In the genomic region with DNA sequence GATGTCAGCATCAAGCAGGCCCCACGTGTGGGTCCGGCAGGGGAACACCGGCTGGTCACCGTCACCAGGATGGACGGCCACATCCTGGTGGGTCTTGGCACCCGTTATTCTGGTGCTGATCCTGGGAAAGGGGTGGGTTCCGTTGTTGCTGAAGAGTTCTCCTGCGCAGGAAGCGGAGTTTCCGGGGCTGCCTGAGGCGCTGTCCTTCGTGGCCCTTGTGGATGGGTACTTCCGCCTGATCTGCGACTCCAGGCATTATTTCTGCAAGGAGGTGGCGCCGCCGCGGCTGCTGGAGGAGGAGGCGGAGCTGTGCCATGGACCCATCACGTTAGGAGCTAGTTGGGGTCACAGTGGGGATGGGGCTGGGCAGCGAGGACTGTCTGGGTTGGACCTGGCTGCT, we compare ENCODE assay signal across 11 mouse cellular contexts. TPM values are rescaled to one million over a fixed set of nuclear protein-coding genes. Genes with fewer than 3 reads are reported as not detected.
DNase-seq lines count a peak whose midpoint lies in the region; ATAC-seq and TF ChIP-seq lines count a peak whose summit lies in the region.
"Had no signal": no experiment of that assay in that cellular context is flagged by ENCODE, and none has a peak within 500 bp of the region (broad histone marks: within the 10 kb centered on the region; RNA-seq: fewer than 3 reads in every experiment).

No protein-coding gene starts in this region.

- no peak overlapping the region for H3K27ac ChIP-seq in forebrain, embryonic 15.5 days (replicated peaks)
- no peak overlapping the region for H3K27ac ChIP-seq in forebrain, postnatal 0 days (ENCODE audit: low read depth, low read length)
- no peak overlapping the region for H3K27ac ChIP-seq in stomach, embryonic 15.5 days

- H3K36me3 ChIP-seq in forebrain, embryonic 15.5 days, result no peaks in the 10 kb centered on the region
- no peaks in the 10 kb centered on the region for H3K36me3 ChIP-seq in forebrain, postnatal 0 days (ENCODE audit: insufficient read depth)
- no peaks in the 10 kb centered on the region for H3K36me3 ChIP-seq in stomach, embryonic 15.5 days

- H3K4me3 ChIP-seq in forebrain, embryonic 15.5 days, result 0 out of 2 replicates have a peak overlapping the region, but pooled peaks have one; percentile 3
- H3K4me3 ChIP-seq in forebrain, postnatal 0 days (ENCODE audit: low read depth, low read length), result no peak overlapping the region
- H3K4me3 ChIP-seq in stomach, embryonic 15.5 days (replicated peaks), result no peak overlapping the region
- H3K4me3 ChIP-seq: megakaryocyte, embryonic 14.5 days had no signal

- H3K4me2 ChIP-seq in forebrain, embryonic 15.5 days (replicated peaks), result no peak overlapping the region
- no peak overlapping the region for H3K4me2 ChIP-seq in forebrain, postnatal 0 days (ENCODE audit: low read depth)
- H3K4me2 ChIP-seq in stomach, embryonic 15.5 days, result peak overlapping the region; percentile 0; the same call in 1 of the 2 replicates

- H3K9ac ChIP-seq in forebrain, embryonic 15.5 days (replicated peaks), result no peak overlapping the region
- no peak overlapping the region for H3K9ac ChIP-seq in forebrain, postnatal 0 days
- H3K9ac ChIP-seq in stomach, embryonic 15.5 days, result no peak overlapping the region

- 4% methylated on average over 21 of the region's 21 CpGs for WGBS in forebrain, embryonic 15.5 days
- 7% methylated on average over 21 of the region's 21 CpGs for WGBS in forebrain, postnatal 0 days
- WGBS in stomach, embryonic 15.5 days, result 21% methylated on average over 21 of the region's 21 CpGs

- no peak for DNase-seq in forebrain, postnatal 0 days
- peak; percentile 43 for DNase-seq in retina, postnatal 1 day
- no peak for DNase-seq in retina, embryonic 14.5 days (ENCODE audit: low spot score)
- peak; percentile 59 for DNase-seq in kidney, postnatal 10 days
- no peak for DNase-seq in B cell, adult 2 months
- no peak for DNase-seq in left cerebral cortex, postnatal 25 days (ENCODE audit: low spot score in 2 of 2)
- DNase-seq: layer of hippocampus, postnatal 36 days; right cerebral cortex, adult 18-20 months had no signal

- no peaks in the 10 kb centered on the region for H3K9me3 ChIP-seq in forebrain, embryonic 15.5 days
- H3K9me3 ChIP-seq in forebrain, postnatal 0 days (ENCODE audit: low read length), result no peaks in the 10 kb centered on the region
- H3K9me3 ChIP-seq in stomach, embryonic 15.5 days, result no peaks in the 10 kb centered on the region
- H3K9me3 ChIP-seq: megakaryocyte, embryonic 14.5 days had no signal

- peaks cover 24% of the 10 kb centered on the region for H3K4me1 ChIP-seq in forebrain, embryonic 15.5 days
- peaks cover 6% of the 10 kb centered on the region; the same call in 1 of the 2 replicates for H3K4me1 ChIP-seq in forebrain, postnatal 0 days (ENCODE audit: insufficient read depth)
- H3K4me1 ChIP-seq in stomach, embryonic 15.5 days, result peaks cover 19% of the 10 kb centered on the region

- TF ChIP-seq CTCF in forebrain, postnatal 0 days (IDR thresholded peaks at IDR 0.05; ENCODE audit: low read depth), result no peak

- peaks cover 88% of the 10 kb centered on the region for H3K27me3 ChIP-seq in forebrain, embryonic 15.5 days
- peaks cover 67% of the 10 kb centered on the region for H3K27me3 ChIP-seq in forebrain, postnatal 0 days (ENCODE audit: insufficient read depth, low read length)
- H3K27me3 ChIP-seq in stomach, embryonic 15.5 days (replicated peaks), result peaks cover 73% of the 10 kb centered on the region
- H3K27me3 ChIP-seq: megakaryocyte, embryonic 14.5 days had no signal

- intact Hi-C loops in left cerebral cortex, postnatal 25 days (cut with DNase I), result no loop called here

- ATAC-seq in forebrain, embryonic 15.5 days (replicated peaks), result no peak
- no peak for ATAC-seq in forebrain, postnatal 0 days
- no peak for ATAC-seq in stomach, embryonic 15.5 days (ENCODE audit: insufficient read depth, low FRiP score, low read depth)

RNA-seq across cellular contexts. Expression of a gene that starts 4.4 kb away (rescaled TPM):
- 2.9 and 3.3 TPM in 2 replicates for polyA plus RNA-seq in forebrain, embryonic 15.5 days (2015; fragmentation: Nextera tagmentation; extraction: Ambion mirVana)
- 5.2 and 7.3 TPM in 2 replicates for total RNA-seq in forebrain, postnatal 0 days (2014; rRNA removed)
- 2.8 and 4.4 TPM in 2 replicates for polyA plus RNA-seq in forebrain, postnatal 0 days (2015; fragmentation: Nextera tagmentation; extraction: Ambion mirVana)
- 9.1 and 9.6 TPM in 2 replicates for polyA plus RNA-seq in stomach, embryonic 15.5 days (2015; fragmentation: Nextera tagmentation; extraction: Ambion mirVana)
- 1 to 10 TPM; 3.9 to 4.8 TPM for total RNA-seq in left cerebral cortex, postnatal 25 days (2021)

RNA-seq across cellular contexts. Expression of a gene that starts 8.5 kb away (rescaled TPM):
- 0.54 TPM in 1 of 2 replicates, not detected in the other for polyA plus RNA-seq in forebrain, embryonic 15.5 days (2015; fragmentation: Nextera tagmentation; extraction: Ambion mirVana)
- total RNA-seq in forebrain, postnatal 0 days (2014; rRNA removed), result 1.6 and 1.8 TPM in 2 replicates
- polyA plus RNA-seq in forebrain, postnatal 0 days (2015; fragmentation: Nextera tagmentation; extraction: Ambion mirVana), result 0.36 and 1.4 TPM in 2 replicates
- polyA plus RNA-seq in stomach, embryonic 15.5 days (2015; fragmentation: Nextera tagmentation; extraction: Ambion mirVana), result 1.4 and 2.0 TPM in 2 replicates
- total RNA-seq in left cerebral cortex, postnatal 25 days (2021), result 1 to 10 TPM; 1.3 to 1.5 TPM

RNA-seq across cellular contexts. Expression of a gene that starts 8.9 kb away (rescaled TPM):
- polyA plus RNA-seq in forebrain, embryonic 15.5 days (2015; fragmentation: Nextera tagmentation; extraction: Ambion mirVana), result 23.3 and 23.6 TPM in 2 replicates
- total RNA-seq in forebrain, postnatal 0 days (2014; rRNA removed), result 84.8 and 89.2 TPM in 2 replicates
- polyA plus RNA-seq in forebrain, postnatal 0 days (2015; fragmentation: Nextera tagmentation; extraction: Ambion mirVana), result 14.2 and 18.8 TPM in 2 replicates
- 1.1 TPM in 2 replicates for polyA plus RNA-seq in stomach, embryonic 15.5 days (2015; fragmentation: Nextera tagmentation; extraction: Ambion mirVana)
- total RNA-seq in left cerebral cortex, postnatal 25 days (2021), result 100 to 1,000 TPM; 318 to 327 TPM

RNA-seq across cellular contexts. Expression of a gene that starts 21.1 kb away (rescaled TPM):
- polyA plus RNA-seq in forebrain, embryonic 15.5 days (2015; fragmentation: Nextera tagmentation; extraction: Ambion mirVana), result 0.42 and 0.46 TPM in 2 replicates
- total RNA-seq in forebrain, postnatal 0 days (2014; rRNA removed), result 0.24 and 0.92 TPM in 2 replicates
- 0.44 and 0.49 TPM in 2 replicates for polyA plus RNA-seq in forebrain, postnatal 0 days (2015; fragmentation: Nextera tagmentation; extraction: Ambion mirVana)
- 10.4 and 12.2 TPM in 2 replicates for polyA plus RNA-seq in stomach, embryonic 15.5 days (2015; fragmentation: Nextera tagmentation; extraction: Ambion mirVana)
- total RNA-seq in left cerebral cortex, postnatal 25 days (2021), result under 1 TPM; 0.34 to 0.53 TPM

RNA-seq across cellular contexts. Expression of a gene that starts 45.0 kb away (rescaled TPM):
- polyA plus RNA-seq in forebrain, embryonic 15.5 days (2015; fragmentation: Nextera tagmentation; extraction: Ambion mirVana), result 70.9 and 71.7 TPM in 2 replicates
- total RNA-seq in forebrain, postnatal 0 days (2014; rRNA removed), result 97.2 and 101 TPM in 2 replicates
- polyA plus RNA-seq in forebrain, postnatal 0 days (2015; fragmentation: Nextera tagmentation; extraction: Ambion mirVana), result 62.4 and 68.7 TPM in 2 replicates
- 7.6 and 8.3 TPM in 2 replicates for polyA plus RNA-seq in stomach, embryonic 15.5 days (2015; fragmentation: Nextera tagmentation; extraction: Ambion mirVana)
- 100 to 1,000 TPM; 177 to 183 TPM for total RNA-seq in left cerebral cortex, postnatal 25 days (2021)

Comparison
In these comparisons a context has a peak if more than half of its experiments do, and no peak if none do; other contexts are left out.
1. DNase-seq: peak in retina, postnatal 1 day (single experiment) and kidney, postnatal 10 days (single experiment); none in forebrain, postnatal 0 days (single experiment), retina, embryonic 14.5 days (single experiment), B cell, adult 2 months (0 of 2) and left cerebral cortex, postnatal 25 days (0 of 2).